Mouse (Mus musculus) CH12.LX (cell line): ENCODE measurements around the gene Prdm2. TPM values are rescaled to one million over a fixed set of nuclear protein-coding genes. Genes with fewer than 3 reads are reported as not detected.

Experiments
- DNase-seq: peaks from one replicate; pipeline ENCODE4 v3.0.0-alpha.2; 2013; ENCODE audit errors: extremely low read depth
- H3K27ac ChIP-seq: 2 replicates; pipeline ENCODE4 v1.5.1; 2012; ENCODE audit warnings: low read depth, mild to moderate bottlenecking, control low read depth, moderate library complexity; ENCODE audit not compliant: insufficient read depth
- H3K27me3 ChIP-seq: replicated peaks from 2 replicates; pipeline ENCODE3; 2012; ENCODE audit warnings: inconsistent platforms
- H3K36me3 ChIP-seq, 2 experiments: replicated peaks in 1 of 2; 2 replicates each; pipeline versions ENCODE3 to v1.6.1; 2012; ENCODE audit warnings: inconsistent platforms in 1 of 2, low read length in 1 of 2, mild to moderate bottlenecking in 1 of 2, mixed read lengths in 1 of 2, moderate library complexity in 1 of 2; ENCODE audit not compliant: control insufficient read depth in 1 of 2, insufficient read depth in 1 of 2
- H3K4me1 ChIP-seq, 2 experiments: 2 replicates each; pipeline ENCODE4 v1.6.1; 2012; ENCODE audit warnings: inconsistent platforms in 1 of 2, moderate library complexity in 1 of 2; ENCODE audit not compliant: insufficient read depth in 2 of 2, control insufficient read depth in 1 of 2
- H3K4me2 ChIP-seq: 2 replicates; pipeline ENCODE4 v1.6.1; 2012; ENCODE audit warnings: low read depth, mild to moderate bottlenecking, control low read depth; ENCODE audit not compliant: poor library complexity, insufficient read depth, severe bottlenecking
- H3K4me3 ChIP-seq, 3 experiments: fragments of 150-350 bp in 1 of 3; sonication (generic) in 1 of 3; replicated peaks in 1 of 3; 2 replicates each; pipeline versions ENCODE3 to v1.5.1; 2011 to 2012; ENCODE audit warnings: low read depth in 2 of 3, low read length in 2 of 3, mild to moderate bottlenecking in 2 of 3, moderate library complexity in 2 of 3, control low read depth in 1 of 3, improper control_type of control experiment in 1 of 3, inconsistent platforms in 1 of 3, mixed read lengths in 1 of 3; ENCODE audit not compliant: poor library complexity in 1 of 3
- H3K79me2 ChIP-seq: replicated peaks from 2 replicates; pipeline ENCODE4 v1.6.1; 2012; ENCODE audit warnings: mild to moderate bottlenecking, moderate library complexity; ENCODE audit not compliant: control insufficient read depth, poor library complexity, insufficient read depth, severe bottlenecking; ENCODE audit errors: extremely low read depth
- H3K9ac ChIP-seq: 2 replicates; pipeline ENCODE4 v1.6.1; 2012; ENCODE audit warnings: low read depth, mild to moderate bottlenecking, control low read depth, moderate library complexity; ENCODE audit not compliant: insufficient read depth
- H3K9me3 ChIP-seq: replicated peaks from 2 replicates; pipeline ENCODE3; 2012; ENCODE audit warnings: low read length, inconsistent platforms, mixed read lengths
- BHLHE40 ChIP-seq: IDR thresholded peaks from 2 replicates; pipeline ENCODE4 v1.6.1; 2011; ENCODE audit warnings: mild to moderate bottlenecking, low read depth, low read length, improper control_type of control experiment
- CHD1 ChIP-seq: IDR thresholded peaks from 2 replicates; pipeline ENCODE4 v1.6.1; 2012; ENCODE audit warnings: low read depth, low read length, improper control_type of control experiment, inconsistent platforms
- CHD2 ChIP-seq: IDR thresholded peaks from 2 replicates; pipeline ENCODE4 v1.6.1; 2011; ENCODE audit warnings: low read length, improper control_type of control experiment
- CTCF ChIP-seq, 2 experiments: IDR thresholded peaks in 1 of 2; conservative IDR thresholded peaks in 1 of 2; 2 replicates each; pipeline ENCODE4 v1.5.1; 2011 to 2012; ENCODE audit warnings: low read depth in 2 of 2, low read length in 2 of 2, improper control_type of control experiment in 1 of 2, inconsistent platforms in 1 of 2, mild to moderate bottlenecking in 1 of 2, moderate library complexity in 1 of 2
- ELF1 ChIP-seq: IDR thresholded peaks from 2 replicates; pipeline ENCODE4 v1.6.1; 2014; ENCODE audit warnings: low read depth, mild to moderate bottlenecking, inconsistent platforms, low read length, improper control_type of control experiment
- ETS1 ChIP-seq: conservative IDR thresholded peaks from 2 replicates; pipeline ENCODE4 v1.6.1; 2012; ENCODE audit warnings: low read depth, mild to moderate bottlenecking, inconsistent platforms, low read length, improper control_type of control experiment, moderate library complexity
- GABPA ChIP-seq: IDR thresholded peaks from 2 replicates; pipeline ENCODE4 v1.6.1; 2012; ENCODE audit warnings: low read depth, low read length, improper control_type of control experiment, inconsistent platforms; ENCODE audit not compliant: insufficient replicate concordance
- HCFC1 ChIP-seq: IDR thresholded peaks from 2 replicates; pipeline ENCODE4 v1.6.1; 2012; ENCODE audit warnings: low read depth, mild to moderate bottlenecking, inconsistent platforms, low read length, improper control_type of control experiment
- IRF4 ChIP-seq: IDR thresholded peaks from 2 replicates; pipeline ENCODE4 v1.6.1; 2014; ENCODE audit warnings: low read depth, mild to moderate bottlenecking, inconsistent platforms, low read length, improper control_type of control experiment
- JUN ChIP-seq: IDR thresholded peaks from 2 replicates; pipeline ENCODE4 v1.6.1; 2011; ENCODE audit warnings: low read depth, mild to moderate bottlenecking, low read length, improper control_type of control experiment, moderate library complexity; ENCODE audit not compliant: insufficient read depth
- JUND ChIP-seq: conservative IDR thresholded peaks from 2 replicates; pipeline ENCODE4 v1.6.1; 2011; ENCODE audit warnings: low read depth, low read length, improper control_type of control experiment
- KAT2A ChIP-seq: IDR thresholded peaks from 2 replicates; pipeline ENCODE4 v1.6.1; 2012; ENCODE audit warnings: low read length, improper control_type of control experiment, inconsistent platforms; ENCODE audit not compliant: insufficient replicate concordance
- MAX ChIP-seq: IDR thresholded peaks from 2 replicates; pipeline ENCODE4 v1.6.1; 2011; ENCODE audit warnings: low read length, improper control_type of control experiment
- MAZ ChIP-seq: IDR thresholded peaks from 2 replicates; pipeline ENCODE4 v1.6.1; 2012; ENCODE audit warnings: low read depth, mild to moderate bottlenecking, inconsistent platforms, low read length, improper control_type of control experiment, moderate library complexity
- MXI1 ChIP-seq: IDR thresholded peaks from 2 replicates; pipeline ENCODE4 v1.6.1; 2011; ENCODE audit warnings: mild to moderate bottlenecking, low read depth, low read length, improper control_type of control experiment
- MYC ChIP-seq: IDR thresholded peaks from 2 replicates; pipeline ENCODE4 v1.6.1; 2011; ENCODE audit warnings: low read depth, mild to moderate bottlenecking, improper control_type of control experiment, low read length
- NELFE ChIP-seq: IDR thresholded peaks from 2 replicates; pipeline ENCODE4 v1.6.1; 2011; ENCODE audit warnings: low read depth, low read length, improper control_type of control experiment
- NRF1 ChIP-seq: IDR thresholded peaks from 2 replicates; pipeline ENCODE4 v1.6.1; 2014; ENCODE audit warnings: low read depth, mild to moderate bottlenecking, inconsistent platforms, low read length, improper control_type of control experiment, moderate library complexity
- PAX5 ChIP-seq: IDR thresholded peaks from 2 replicates; pipeline ENCODE4 v1.6.1; 2012; ENCODE audit warnings: low read length, inconsistent platforms, mixed read lengths
- POLR2A ChIP-seq: IDR thresholded peaks from 2 replicates; pipeline ENCODE4 v1.6.1; 2011; ENCODE audit warnings: low read depth, mild to moderate bottlenecking, improper control_type of control experiment, low read length
- POLR2AphosphoS2 ChIP-seq: IDR thresholded peaks from 2 replicates; pipeline ENCODE4 v1.6.1; 2011; ENCODE audit warnings: low read depth, low read length, improper control_type of control experiment
- RCOR1 ChIP-seq: conservative IDR thresholded peaks from 2 replicates; pipeline ENCODE4 v1.6.1; 2012; ENCODE audit warnings: low read depth, mild to moderate bottlenecking, inconsistent platforms, low read length, improper control_type of control experiment
- SIN3A ChIP-seq: IDR thresholded peaks from 2 replicates; pipeline ENCODE4 v1.6.1; 2012; ENCODE audit warnings: low read length, improper control_type of control experiment, inconsistent platforms
- SMC3 ChIP-seq: IDR thresholded peaks from 2 replicates; pipeline ENCODE4 v1.6.1; 2011; ENCODE audit warnings: low read depth, low read length, improper control_type of control experiment
- TBP ChIP-seq: conservative IDR thresholded peaks from 2 replicates; pipeline ENCODE4 v1.6.1; 2011; ENCODE audit warnings: low read depth, low read length, improper control_type of control experiment
- TCF12 ChIP-seq: IDR thresholded peaks from 2 replicates; pipeline ENCODE4 v1.6.1; 2014; ENCODE audit warnings: low read depth, mild to moderate bottlenecking, inconsistent platforms, low read length, improper control_type of control experiment
- UBTF ChIP-seq: IDR thresholded peaks from 2 replicates; pipeline ENCODE4 v1.6.1; 2012; ENCODE audit warnings: low read depth, mild to moderate bottlenecking, inconsistent platforms, low read length, improper control_type of control experiment, moderate library complexity
- USF1 ChIP-seq: IDR thresholded peaks from 2 replicates; pipeline ENCODE4 v1.6.1; 2014; ENCODE audit warnings: low read depth, mild to moderate bottlenecking, inconsistent platforms, low read length, improper control_type of control experiment
- USF2 ChIP-seq: conservative IDR thresholded peaks from 2 replicates; pipeline ENCODE4 v1.6.1; 2011; ENCODE audit warnings: low read depth, low read length, improper control_type of control experiment
- ZC3H11A ChIP-seq: IDR thresholded peaks from 2 replicates; pipeline ENCODE4 v1.6.1; 2012; ENCODE audit warnings: low read depth, mild to moderate bottlenecking, inconsistent platforms, low read length, improper control_type of control experiment
- ZMIZ1 ChIP-seq: IDR thresholded peaks from 2 replicates; pipeline ENCODE4 v1.6.1; 2012; ENCODE audit warnings: low read depth, mild to moderate bottlenecking, inconsistent platforms, low read length, improper control_type of control experiment
- dilution Hi-C: fragments of 300-500 bp; cut with MboI; formaldehyde crosslinking; loops from 2 replicates; pipeline ENCODE4 v1.14.3; 2020; ENCODE audit warnings: low sequenced_read_pairs; ENCODE audit not compliant: extremely low pct_unique_long_range_greater_than_20kb, extremely low pct_ligation_motif_present
- in situ Hi-C: fragments of 300-500 bp; cut with MboI; formaldehyde crosslinking; loops from 3 replicates; pipeline ENCODE4 v1.14.3; 2019; ENCODE audit warnings: low sequenced_read_pairs, low pct_ligation_motif_present, low pct_unique_long_range_greater_than_20kb, mixed read lengths
- polyA plus RNA-seq: library from polyadenylated mRNA; unstranded; fragments of >175 nt; gene quantifications from 2 replicates; pipeline ENCODE4 v1.2.1, GENCODE M21; 2012; ENCODE audit warnings: low read depth; ENCODE audit not compliant: insufficient read length
- total RNA-seq, 2 experiments: library from RNA; depleted of rRNA; stranded (reverse); fragments of 300-350 nt in 1 of 2; fragments of >200 nt in 1 of 2; gene quantifications; 2 replicates each; pipeline ENCODE4 v1.2.3; 2012 to 2014

Gene Prdm2
- total and polyA plus RNA-seq, 3 experiments: 3.8 to 16.1 (median 7.1) TPM

GRCm38 (mm10) chr4:143211584-143212340 is 1.0 kb downstream of the Prdm2 start:
- no peaks in the 10 kb centered on the region for H3K9me3 ChIP-seq
- H3K27ac ChIP-seq: peak overlapping the region; percentile 89
- dilution Hi-C loops: no loop called here
- peak overlapping the region; percentile 77 to 93 (median 79) for H3K4me3 ChIP-seq
- TF ChIP-seq SIN3A: no peak; the same call in 1 of the 2 replicates
- TF ChIP-seq HCFC1: no peak
- peak; percentile 78 for TF ChIP-seq BHLHE40
- TF ChIP-seq MAX: peak; percentile 58; the same call in 1 of the 2 replicates
- no peak for TF ChIP-seq POLR2A
- TF ChIP-seq PAX5: no peak
- TF ChIP-seq MXI1: no peak; the same call in 1 of the 2 replicates
- TF ChIP-seq NELFE: no peak; the same call in 1 of the 2 replicates
- TF ChIP-seq USF2: no peak
- no peak for TF ChIP-seq UBTF
- TF ChIP-seq TCF12: peak; percentile 55; the same call in 1 of the 2 replicates
- TF ChIP-seq CHD2: no peak; the same call in 1 of the 2 replicates
- TF ChIP-seq USF1: no peak; the same call in 1 of the 2 replicates
- TF ChIP-seq ZMIZ1: no peak
- TF ChIP-seq POLR2AphosphoS2: 0 out of 2 replicates have a peak, but pooled peaks have one; percentile 37
- no peak; the same call in none of the 2 replicates for TF ChIP-seq CHD1
- TF ChIP-seq SMC3: no peak
- TF ChIP-seq ELF1: no peak
- peak; percentile 60 for TF ChIP-seq MYC
- no peak for TF ChIP-seq CTCF (conservative IDR thresholded peaks at IDR 0.05 in 1 of 2, IDR thresholded peaks at IDR 0.05 in 1 of 2; ENCODE audit: low read depth in 2 of 2, low read length in 2 of 2)
- no peak for TF ChIP-seq RCOR1
- peak; percentile 29; the same call in 1 of the 2 replicates for TF ChIP-seq ETS1
- no peak for TF ChIP-seq GABPA
- no peak for TF ChIP-seq MAZ
- TF ChIP-seq IRF4: no peak
- no peak for TF ChIP-seq KAT2A
- TF ChIP-seq NRF1: no peak
- TF ChIP-seq TBP: no peak
- TF ChIP-seq JUND: no peak
- TF ChIP-seq ZC3H11A: no peak
- TF ChIP-seq JUN: no peak
- TF ChIP-seq, all 38 proteins: peak for 6
- in situ Hi-C loops: no loop called here
- Histone ChIP-seq H3K79me2 (peaks cover 32% of the 10 kb centered on the region), H3K9ac (peak overlapping the region; percentile 93), H3K4me1 (peaks cover 11 to 43% of the 10 kb centered on the region in 2 experiments), H3K36me3 (peaks cover 0 to 4% of the 10 kb centered on the region in 2 experiments), H3K4me2 (peak overlapping the region; percentile 99; the same call in 1 of the 2 replicates), H3K27me3 (no peaks in the 10 kb centered on the region)
- peak; percentile 46 for DNase-seq
